Mouse (Mus musculus) regulatory T cell (primary cell): ENCODE data around the gene Lmln.
"Not testable (repeated sequence)": the region's sequence is repeated elsewhere in the genome, so short reads cannot be mapped to it uniquely, and the experiment has no call there.

Experiments
- in situ Hi-C: fragments of 300-600 bp; cut with MboI, MseI; formaldehyde crosslinking; loops from one replicate; pipeline ENCODE4 v1.15.1; 2025; ENCODE audit warnings: high pct_unique_total_duplicates

Gene Lmln

GRCm38 (mm10) chr16:33130731-33131130, 68.4 kb downstream of the Lmln start:
- in situ Hi-C loops, result no loop called here

DNA sequence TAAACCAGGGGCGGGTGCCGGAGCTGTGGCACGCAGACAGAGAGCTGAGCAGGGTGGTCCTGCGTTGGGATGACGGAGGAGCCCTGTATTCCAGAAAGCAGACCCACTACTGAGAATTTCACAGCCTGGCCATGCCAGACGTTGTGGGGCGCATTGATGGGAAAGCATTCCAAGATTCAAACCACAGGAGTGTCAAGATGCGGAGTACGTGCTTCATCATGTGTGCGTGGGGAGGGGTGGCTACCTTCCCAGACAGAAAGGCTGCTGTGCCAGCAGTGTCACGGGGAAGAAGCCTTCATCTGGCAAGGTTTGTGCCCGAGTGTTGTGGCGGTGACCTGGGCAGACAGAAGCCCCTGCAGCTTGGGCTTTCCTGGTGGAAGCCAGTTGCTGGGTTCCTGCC, 70.9 kb downstream of the Lmln start:
- in situ Hi-C loops, result no loop called here

- in situ Hi-C loops, result no loop called here
Observed at GRCm38 (mm10) chr16:33135167-33135566, 72.8 kb downstream of the Lmln start.

- in situ Hi-C loops, result not testable (repeated sequence)
Observed at GRCm38 (mm10) chr16:33139061-33139460, 76.7 kb downstream of the Lmln start.

DNA sequence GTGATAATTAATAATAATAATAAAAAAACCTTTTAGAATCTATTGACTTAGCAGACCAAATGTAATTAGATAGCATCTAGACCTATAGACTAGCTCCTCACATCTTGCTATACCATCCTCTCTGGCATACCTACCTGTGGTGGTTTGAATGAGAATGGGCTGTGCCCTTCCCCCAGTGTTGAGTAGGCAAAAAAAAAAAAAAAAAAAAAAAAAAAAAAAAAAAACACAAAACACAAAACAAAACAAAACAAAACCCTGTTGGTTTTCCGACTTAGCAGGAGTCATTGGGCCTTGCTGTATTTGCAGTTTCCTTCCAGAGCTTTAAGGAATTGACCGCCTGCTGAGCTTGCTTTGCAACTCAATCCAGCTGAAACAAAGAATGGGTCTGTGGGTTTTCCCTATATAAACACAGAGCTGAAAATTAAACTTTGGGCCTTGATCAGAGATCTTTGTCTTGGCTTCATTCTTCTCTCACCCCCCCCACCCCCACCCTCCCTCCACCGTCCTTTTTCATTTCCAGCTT, 79.5 kb downstream of the Lmln start:
- in situ Hi-C loops, result no loop called here

DNA sequence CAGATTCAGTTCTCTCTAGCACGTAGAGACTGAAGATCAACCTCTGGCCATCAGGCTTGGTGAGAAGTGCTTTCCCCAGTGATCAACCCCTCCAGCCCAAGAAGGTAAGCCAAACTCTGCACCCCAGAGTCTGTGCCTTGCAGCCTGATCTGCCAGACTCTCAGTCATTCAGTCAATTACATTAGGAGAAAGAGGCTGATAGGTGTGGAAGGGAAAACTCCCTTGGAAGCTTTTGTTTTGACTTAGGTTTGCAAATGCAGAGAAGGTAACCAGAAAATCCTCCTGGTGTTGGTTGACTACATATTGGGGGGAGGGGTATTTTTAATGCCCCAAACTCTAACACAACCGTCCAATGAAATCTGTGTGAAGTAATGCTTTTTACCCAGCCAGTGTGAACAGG, 81.1 kb downstream of the Lmln start:
- in situ Hi-C loops, result no loop called here

DNA sequence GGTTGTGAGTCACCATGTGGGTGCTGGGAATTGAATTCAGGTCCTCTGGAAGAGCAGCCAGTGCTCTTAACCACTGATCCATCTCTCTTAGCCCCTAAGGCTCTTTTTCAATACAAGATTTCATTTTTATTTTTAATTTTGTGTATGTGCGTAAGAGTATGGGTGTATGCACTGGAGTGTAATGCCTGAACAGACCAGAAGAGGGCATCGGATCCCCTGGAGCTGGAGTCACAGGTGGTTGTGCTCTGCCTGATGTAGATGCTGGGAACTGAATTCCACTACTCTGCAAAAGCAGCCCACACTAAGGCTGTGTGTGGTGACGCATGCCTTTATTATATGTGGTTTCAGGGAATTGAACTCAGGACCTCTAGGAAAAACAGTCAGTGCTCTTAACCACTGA, 83.9 kb downstream of the Lmln start:
- in situ Hi-C loops, result no loop called here

DNA sequence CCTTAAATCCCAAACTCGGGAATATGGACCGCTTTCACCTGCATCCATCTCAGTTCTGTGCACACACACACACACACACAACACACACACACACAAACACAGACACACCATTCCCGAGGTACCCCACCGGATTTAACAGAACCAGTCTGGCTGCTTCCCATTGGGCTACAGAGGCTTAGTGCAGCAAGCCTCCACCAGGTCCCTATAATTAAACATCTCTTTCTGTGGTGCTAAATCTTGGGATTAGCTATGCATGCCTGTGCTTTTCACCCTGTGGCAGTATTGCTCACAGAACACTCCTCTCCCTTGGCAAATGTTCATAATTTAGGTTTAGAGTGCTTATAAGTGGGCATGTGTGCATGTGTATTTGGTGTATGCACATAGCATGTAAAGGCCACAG, 85.8 kb downstream of the Lmln start:
- in situ Hi-C loops, result no loop called here

DNA sequence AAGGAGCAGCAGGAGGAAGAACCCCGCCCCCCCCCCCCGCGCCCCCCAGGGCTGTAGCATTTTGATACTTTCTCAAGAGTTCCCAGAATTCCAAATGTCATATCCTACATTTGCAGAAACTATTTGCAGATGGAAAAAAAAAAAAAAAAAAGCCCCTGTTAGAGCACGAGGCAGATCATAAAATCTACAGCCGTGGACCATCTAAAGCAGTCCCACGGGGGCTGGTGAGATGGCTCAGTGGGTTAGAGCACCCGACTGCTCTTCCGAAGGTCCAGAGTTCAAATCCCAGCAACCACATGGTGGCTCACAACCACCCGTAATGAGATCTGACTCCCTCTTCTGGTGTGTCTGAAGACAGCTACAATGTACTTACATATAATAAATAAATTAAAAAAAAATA, 88.6 kb downstream of the Lmln start:
- in situ Hi-C loops, result not testable (repeated sequence)

GRCm38 (mm10) chr16:33151558-33151957, 89.2 kb downstream of the Lmln start:
- in situ Hi-C loops, result no loop called here

- in situ Hi-C loops, result no loop called here
Observed at GRCm38 (mm10) chr16:33154992-33155391, 92.7 kb downstream of the Lmln start.

GRCm38 (mm10) chr16:33158006-33158405, 95.7 kb downstream of the Lmln start:
- in situ Hi-C loops, result no loop called here

DNA sequence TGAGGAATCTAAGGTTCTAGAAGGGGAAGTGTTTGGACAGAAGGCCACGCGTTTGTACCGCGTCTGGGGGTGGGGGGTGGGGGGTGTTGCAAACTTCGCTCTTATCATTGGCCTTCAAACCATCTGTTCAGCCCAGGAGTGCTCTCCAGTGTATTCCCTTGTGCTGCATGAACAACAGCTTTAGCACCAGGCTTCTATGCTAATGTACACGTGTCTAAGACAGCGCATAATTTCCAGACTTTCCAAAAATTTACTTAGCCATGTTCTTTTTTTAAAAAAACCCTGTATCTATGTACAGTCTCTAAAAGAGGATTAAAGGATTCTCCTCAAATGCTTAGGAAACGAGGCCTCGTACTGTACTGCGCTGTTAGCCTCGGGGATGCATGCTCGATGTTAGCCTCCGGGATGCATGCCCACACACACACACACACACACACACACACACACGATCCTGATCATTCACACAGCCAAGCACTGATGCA, 96.3 kb downstream of the Lmln start:
- in situ Hi-C loops, result no loop called here

DNA sequence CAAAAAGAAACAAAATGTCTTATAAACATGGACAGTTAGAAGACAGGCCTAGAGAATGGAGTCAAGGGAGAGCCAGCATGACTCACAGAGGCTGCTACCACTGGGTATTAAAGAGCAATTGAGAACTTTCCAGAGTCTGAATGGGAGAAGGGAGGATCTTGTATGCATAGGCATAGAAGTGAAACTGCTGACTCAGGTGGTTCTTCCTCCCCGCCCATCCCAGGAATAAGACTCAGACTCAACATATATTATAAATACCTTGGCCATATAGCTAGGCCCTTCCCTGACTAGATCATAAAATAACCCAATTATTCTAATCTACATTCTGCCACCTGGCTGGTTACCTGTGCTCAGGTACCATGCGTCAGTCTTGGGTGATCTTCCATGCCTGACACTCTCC, 97.0 kb downstream of the Lmln start:
- in situ Hi-C loops, result no loop called here

DNA sequence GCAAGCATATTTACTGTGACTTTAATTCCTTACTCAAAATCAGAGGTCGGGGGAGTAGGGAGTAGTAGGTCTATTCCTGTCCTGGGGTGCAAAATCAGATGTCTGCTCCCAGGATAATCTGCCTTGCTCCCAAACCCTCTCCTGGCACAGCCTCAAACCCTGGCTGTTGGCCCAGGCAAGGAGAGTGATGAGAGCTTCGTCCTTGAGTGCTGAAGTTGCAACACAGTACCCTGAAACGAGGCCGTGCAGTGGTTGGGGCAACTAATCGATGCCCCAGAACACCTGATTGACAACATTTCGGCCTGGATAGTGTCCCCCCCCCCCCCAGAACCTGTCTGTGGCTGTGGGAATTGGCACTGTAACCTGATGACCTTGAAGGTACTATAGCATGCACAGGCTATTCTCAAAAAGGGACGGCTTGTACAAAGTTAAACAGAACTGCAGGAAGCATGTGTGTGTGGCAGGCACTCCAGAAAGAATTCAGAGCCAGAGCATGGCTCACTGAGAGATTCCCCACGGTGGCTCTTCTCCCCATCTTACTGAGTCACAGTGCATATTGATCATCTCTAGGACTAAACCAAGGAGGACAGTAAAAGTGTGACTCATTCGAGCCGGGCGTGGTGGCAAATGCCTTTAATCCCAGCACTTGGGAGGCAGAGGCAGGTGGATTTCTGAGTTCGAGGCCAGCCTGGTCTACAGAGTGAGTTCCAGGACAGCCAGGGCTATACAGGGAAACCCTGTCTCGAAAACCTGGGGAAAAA, 101.2 kb downstream of the Lmln start:
- in situ Hi-C loops, result no loop called here

DNA sequence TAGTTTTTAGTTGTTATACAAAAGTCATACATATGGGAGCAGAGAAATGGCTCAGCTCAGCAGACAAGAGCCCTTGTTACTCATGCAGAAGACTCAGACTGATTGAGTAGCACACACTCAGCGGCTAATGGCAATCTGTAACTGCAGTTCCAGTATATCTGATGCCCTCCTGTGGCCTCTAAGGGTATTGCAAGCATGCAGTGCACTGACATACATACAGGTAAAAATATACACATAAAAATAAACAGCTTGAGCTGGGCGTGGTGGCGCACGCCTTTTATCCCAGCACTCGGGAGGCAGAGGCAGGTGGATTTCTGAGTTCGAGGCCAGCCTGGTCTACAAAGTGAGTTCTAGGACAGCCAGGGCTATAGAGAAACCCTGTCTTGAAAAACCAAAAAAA, 104.0 kb downstream of the Lmln start:
- in situ Hi-C loops, result not testable (repeated sequence)

DNA sequence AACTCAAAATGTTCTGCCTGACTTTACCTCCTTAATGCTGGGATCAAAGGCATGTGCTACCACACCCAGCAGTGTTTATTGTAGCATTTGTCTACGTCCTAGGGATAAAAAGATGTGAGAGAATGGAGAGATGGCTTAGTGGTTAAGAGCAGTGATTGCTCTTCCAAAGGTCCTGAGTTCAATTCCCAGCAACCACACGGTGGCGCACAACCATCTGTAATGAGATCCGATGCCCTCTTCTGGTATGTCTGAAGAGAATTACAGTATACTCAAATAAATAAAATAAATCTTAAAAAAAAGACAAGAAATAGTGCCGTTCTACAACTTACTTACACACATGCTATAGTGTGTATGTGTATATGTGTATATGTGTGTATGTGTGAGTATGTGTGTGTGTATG, 105.2 kb downstream of the Lmln start:
- in situ Hi-C loops, result no loop called here

- in situ Hi-C loops, result no loop called here
Observed at GRCm38 (mm10) chr16:33169471-33170034, 107.2 kb downstream of the Lmln start.

GRCm38 (mm10) chr16:33170716-33171587, 108.6 kb downstream of the Lmln start:
- in situ Hi-C loops, result no loop called here

DNA sequence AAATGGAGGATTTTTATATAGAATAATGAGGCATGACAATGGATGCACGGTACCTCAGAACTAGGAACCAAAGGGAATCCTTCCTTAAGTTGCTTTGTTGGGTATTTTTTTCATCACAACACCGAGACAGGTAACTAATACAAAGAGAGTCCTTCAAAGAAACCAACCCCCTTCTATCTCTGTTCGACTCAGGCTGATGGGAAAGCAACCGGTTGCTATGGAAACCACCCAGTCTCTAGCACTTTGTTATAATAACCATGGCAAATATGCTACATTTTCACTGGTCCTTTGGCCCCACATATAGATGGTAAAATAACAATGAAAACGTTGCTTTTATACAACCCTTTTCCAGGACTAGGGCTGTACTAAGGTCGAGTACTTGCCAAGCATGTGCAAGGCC, 109.5 kb downstream of the Lmln start:
- in situ Hi-C loops, result no loop called here

DNA sequence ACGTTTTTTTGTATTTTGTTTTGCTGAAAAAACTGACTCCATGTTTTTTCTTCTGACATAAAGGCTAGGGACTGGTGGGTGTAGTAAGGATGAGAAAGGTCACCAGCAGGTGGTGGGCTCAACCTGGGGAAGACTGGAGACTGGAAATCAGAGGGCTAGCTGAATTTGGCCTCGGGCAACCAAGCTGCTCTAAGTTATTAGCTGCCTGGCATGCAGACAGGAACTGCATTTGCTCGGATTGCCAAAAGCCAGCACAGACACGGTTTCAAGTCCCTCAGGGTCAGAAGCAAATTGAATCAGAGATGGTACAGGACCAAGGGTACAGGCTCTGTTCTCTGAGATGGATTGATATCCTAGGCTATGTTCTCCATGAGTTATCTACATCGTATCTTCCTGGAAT, 110.8 kb downstream of the Lmln start:
- in situ Hi-C loops, result no loop called here

- in situ Hi-C loops, result no loop called here
Observed at GRCm38 (mm10) chr16:33174695-33175094, 112.4 kb downstream of the Lmln start.
